Mouse (Mus musculus): ENCODE data around the gene Camkmt.

Camkmt gene

GRCm38 (mm10) chr17:85089621-85090020 lies 731 bp upstream of the Camkmt start:
- no peak for DNase-seq (ENCODE audit: low spot score in 2 of 2)

DNA sequence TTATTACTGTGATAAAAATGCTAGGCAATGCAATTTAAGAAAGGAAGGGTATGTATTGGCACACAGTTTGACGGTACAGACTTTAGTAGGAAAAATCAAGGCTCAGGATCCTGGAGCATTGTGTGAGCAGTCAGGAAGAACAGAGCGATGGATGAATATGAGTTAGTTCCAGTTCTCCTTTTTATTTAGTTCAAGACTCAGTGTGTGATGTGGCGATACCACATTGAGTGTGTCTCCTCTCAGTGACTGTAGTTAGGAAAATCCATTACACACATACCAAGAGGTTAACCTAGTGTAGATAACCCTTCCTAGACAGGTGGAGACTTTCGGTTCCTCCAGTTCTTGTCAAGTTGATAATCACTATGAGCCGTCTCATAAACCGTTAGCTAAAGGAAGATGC lies 1.4 kb downstream of the Camkmt start:
- DNase-seq (ENCODE audit: low spot score in 2 of 2) = no peak

- DNase-seq (ENCODE audit: low spot score in 2 of 2) = no peak
These were observed 6.0 kb downstream of the Camkmt start for GRCm38 (mm10) chr17:85096396-85096795.

GRCm38 (mm10) chr17:85098677-85099323 lies 8.4 kb downstream of the Camkmt start:
- DNase-seq (ENCODE audit: low spot score in 2 of 2) = no peak

DNA sequence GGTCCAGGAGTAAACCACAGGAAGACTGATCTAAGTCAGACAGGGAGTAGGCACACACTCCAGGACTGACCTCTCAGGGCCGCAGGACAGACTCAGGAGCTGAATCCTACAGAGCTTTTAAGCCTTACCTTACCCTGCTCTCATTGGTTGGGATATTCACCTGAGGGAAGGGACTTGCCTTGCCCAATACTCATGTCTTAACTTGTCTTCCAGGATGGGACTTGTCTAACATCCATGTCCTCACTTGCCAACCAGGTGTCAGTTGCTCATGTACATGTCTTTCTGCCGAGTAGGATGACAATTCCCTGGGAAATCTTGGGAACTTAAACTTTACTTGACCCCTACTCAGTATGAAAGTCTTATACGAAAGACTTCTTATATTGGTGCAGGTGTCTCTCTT lies 9.9 kb downstream of the Camkmt start:
- DNase-seq (ENCODE audit: low spot score in 2 of 2) = no peak

- no peak for DNase-seq (ENCODE audit: low spot score in 2 of 2)
These were observed 11.4 kb downstream of the Camkmt start for GRCm38 (mm10) chr17:85101751-85102150.

GRCm38 (mm10) chr17:85103310-85103709 lies 13.0 kb downstream of the Camkmt start:
- DNase-seq (ENCODE audit: low spot score in 2 of 2) = no peak

- DNase-seq (ENCODE audit: low spot score in 2 of 2) = no peak
These were observed 20.3 kb downstream of the Camkmt start for GRCm38 (mm10) chr17:85110640-85111039.

DNA sequence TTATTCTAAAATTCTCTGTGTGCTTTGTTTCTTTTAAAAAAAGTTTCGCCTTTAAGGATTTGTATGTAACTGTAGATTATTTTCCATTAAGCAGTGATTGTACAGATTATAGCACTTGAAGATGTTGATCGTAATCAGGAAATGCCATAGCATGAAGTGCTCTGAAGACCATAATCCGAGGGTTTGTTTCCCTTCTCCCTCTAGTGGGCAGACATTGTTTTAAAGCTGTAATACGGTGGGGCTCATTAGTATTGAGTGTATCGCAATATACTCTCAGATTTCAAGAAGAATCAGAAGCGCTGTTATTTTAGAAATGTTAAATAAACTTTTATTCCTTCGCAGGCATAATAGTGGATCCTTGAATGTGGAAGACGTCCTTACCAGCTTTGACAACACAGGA lies 23.1 kb downstream of the Camkmt start:
- DNase-seq (ENCODE audit: low spot score in 2 of 2) = no peak

DNA sequence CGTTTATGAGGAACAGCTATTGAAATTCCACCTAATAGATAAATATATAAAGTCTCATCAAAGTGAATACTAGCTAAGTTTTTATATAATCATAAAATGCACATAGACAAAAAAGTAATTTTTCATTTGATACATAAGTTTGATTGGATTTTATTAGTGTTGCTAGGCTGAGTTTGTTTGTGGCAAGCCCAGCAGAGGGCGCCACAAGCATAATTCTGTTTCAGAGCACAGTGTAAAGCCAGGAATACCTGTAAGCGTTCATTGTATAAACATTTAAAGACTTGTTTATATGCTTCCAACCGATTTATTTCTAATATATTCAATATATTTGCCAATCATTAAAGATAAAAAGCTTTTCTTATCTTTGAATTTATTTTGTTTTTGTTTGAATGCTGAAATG lies 26.3 kb downstream of the Camkmt start:
- peak in 1 of 2 experiments; percentile 55 for DNase-seq (ENCODE audit: low spot score in 2 of 2)

DNA sequence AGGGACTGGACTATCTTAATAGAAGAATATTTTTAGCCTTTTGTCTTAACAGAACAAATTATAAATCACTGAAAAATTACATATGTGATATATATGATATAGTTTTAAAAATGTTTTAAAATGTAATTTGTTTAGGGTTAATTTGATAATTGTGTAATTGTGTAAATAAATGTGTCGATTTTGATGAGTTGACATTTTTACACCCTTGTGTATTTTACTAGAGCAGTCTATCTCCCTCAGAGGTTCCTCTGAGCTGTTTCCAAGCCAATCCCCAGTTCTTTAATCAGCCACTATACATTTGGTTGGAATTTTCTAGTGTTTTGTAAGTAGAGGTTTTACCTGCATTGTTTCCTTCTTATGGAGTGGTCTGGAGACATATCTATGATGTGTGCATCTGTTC lies 48.0 kb downstream of the Camkmt start:
- no peak for DNase-seq (ENCODE audit: low spot score in 2 of 2)

DNA sequence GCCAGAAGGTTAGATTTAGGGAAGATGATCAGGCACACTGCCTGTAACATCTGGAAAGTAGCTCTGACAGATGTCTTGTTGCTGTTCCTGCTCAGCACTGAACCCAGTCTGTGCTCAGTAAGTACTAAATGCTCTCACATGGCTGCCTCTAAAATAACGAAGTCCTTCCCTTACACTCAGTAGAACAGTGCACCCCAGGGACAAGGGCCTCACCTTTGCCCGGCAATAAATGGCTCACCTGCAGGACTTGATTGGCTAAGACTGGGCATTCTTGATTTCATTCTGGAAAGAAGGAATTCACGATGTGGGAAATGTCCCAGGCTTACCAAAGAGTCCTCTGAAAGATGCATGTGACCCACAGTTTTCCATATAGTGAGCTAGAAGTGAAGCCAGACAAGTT lies 51.3 kb downstream of the Camkmt start:
- no peak for DNase-seq (ENCODE audit: low spot score in 2 of 2)

- no peak for DNase-seq (ENCODE audit: low spot score in 2 of 2)
These were observed 52.3 kb downstream of the Camkmt start for GRCm38 (mm10) chr17:85142495-85143111.

GRCm38 (mm10) chr17:85144141-85144540 lies 53.8 kb downstream of the Camkmt start:
- DNase-seq (ENCODE audit: low spot score in 2 of 2) = no peak

DNA sequence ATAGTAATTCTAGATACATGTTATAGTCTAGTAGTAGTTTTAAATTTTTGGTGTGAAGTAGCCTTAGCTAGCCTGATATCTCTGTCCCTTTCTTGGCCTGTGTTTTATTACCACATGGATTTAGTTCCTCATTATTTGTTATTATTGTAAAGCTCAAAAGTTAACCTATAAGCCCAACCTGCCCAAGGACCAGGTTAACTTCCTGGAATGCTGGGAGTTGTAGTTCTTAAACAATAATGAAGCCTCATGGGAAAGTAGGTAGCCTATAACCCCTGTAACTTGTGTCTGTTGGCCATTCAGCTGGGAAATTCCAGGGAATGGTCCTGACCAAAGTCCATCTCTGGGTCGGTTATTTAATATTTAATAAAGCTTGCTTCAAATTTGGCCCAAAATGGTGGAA lies 58.0 kb downstream of the Camkmt start:
- no peak for DNase-seq (ENCODE audit: low spot score in 2 of 2)

DNA sequence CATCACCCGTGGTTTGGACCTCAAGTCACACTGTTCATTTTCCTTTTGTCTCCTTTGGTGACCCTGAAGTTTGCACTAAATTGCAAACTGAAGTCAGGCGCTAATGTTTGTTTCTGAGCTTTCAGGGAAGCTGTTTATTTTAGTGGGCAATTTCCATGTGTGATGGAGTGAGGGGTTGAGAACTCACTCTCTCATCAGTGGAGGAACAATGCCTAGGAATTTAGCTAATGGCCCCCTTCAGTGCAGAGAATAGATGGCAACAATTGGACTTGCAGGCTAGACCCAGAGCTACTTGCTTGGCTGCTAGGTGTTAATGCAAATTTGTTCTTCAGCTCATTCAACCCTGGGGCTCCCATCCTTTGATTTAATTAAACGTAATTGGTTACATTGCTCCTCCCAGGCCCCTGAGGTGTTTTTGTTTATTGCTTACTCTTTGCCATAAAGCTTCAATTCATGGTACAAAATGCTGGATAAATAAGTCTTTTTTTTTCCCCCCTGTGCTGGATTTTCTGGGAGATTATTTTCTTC lies 58.9 kb downstream of the Camkmt start:
- DNase-seq (ENCODE audit: low spot score in 2 of 2) = no peak

DNA sequence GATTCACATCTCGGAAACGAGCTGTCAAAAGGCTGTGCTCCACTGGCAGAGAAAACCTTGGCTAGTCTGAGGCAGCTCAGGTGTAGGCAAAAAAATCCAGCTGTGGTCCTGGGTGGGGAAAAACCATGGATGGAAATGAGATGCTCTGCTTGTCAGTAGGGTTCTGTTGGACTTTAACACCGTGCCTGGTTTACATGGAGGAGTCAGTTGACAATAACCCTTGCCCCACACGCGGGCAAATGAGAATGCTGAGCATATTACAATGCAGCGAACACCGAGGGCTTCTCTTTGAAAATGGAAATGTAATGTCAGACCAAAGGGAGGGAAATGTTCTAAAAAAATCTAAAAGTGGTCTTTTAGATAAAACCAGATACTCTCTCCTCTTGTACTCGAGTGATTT lies 60.9 kb downstream of the Camkmt start:
- no peak for DNase-seq (ENCODE audit: low spot score in 2 of 2)

DNA sequence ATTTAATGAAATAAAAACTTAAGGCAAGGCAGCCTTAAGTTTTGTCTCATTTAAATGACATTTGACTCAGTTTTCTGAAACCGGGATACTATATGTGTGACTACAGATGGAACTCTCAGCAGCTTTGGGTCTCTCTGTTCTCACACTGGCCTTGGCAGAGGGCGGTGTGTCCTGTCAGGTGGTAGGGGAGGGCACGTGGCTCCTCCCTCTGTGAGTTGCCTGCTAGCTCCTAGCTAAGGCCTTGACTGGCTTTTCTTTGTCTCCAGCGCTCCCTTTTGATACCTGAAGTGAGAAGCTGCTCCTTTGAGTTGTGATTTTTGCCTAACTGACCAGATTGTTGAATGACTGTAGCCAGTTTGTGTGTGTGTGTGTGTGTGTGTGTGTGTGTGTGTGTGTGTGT lies 67.8 kb downstream of the Camkmt start:
- DNase-seq (ENCODE audit: low spot score in 2 of 2) = no peak

GRCm38 (mm10) chr17:85159526-85159925 lies 69.2 kb downstream of the Camkmt start:
- DNase-seq (ENCODE audit: low spot score in 2 of 2) = no peak

DNA sequence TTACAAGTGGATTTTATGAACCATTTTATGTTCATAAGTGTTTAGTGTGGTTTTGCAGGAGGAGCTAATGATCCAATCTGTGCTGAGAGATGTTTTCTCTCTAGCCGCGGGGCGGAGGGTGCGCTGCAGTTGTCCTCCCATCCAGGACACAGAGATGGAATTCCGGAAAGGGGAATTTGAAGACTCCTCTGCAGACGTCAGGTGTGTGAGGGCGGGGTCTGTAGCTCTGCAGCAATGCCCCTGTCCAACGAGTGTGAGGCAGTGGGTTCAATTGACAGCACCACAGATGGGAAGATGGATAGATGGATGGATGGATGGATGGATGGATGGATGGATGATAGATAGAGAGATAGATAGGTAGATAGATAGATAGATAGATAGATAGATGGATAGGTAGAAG lies 70.4 kb downstream of the Camkmt start:
- no peak for DNase-seq (ENCODE audit: low spot score in 2 of 2)

- no peak for DNase-seq (ENCODE audit: low spot score in 2 of 2)
These were observed 72.4 kb downstream of the Camkmt start for GRCm38 (mm10) chr17:85162569-85163271.

DNA sequence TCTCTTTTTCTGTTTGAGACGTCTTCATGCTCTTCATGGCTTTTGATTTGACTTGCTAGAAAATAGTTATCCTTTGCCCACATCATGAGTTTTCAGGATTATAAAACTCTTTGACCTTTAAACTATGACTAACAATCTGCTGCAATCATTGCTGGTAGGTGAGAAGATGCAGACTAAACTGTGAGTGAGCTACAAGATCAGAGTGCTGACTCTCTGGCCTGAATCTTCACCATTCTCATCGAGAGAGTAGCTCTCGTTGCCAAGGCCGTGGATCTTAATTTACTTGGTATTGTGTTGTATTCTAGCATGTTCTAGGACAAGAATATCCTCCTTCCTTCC lies 72.9 kb downstream of the Camkmt start:
- no peak for DNase-seq (ENCODE audit: low spot score in 2 of 2)

GRCm38 (mm10) chr17:85168761-85169160 lies 78.4 kb downstream of the Camkmt start:
- no peak for DNase-seq (ENCODE audit: low spot score in 2 of 2)
